Mouse (Mus musculus): Measurements from ENCODE around the gene Lyz2. TPM values are rescaled to one million over a fixed set of nuclear protein-coding genes. Genes with fewer than 3 reads are reported as not detected.
"Not testable (repeated sequence)": the region's sequence is repeated elsewhere in the genome, so short reads cannot be mapped to it uniquely, and the experiment has no call there.

Lyz2 gene
- polyA plus RNA-seq, 1 experiment from 2014 or later = 86.6 TPM

DNA sequence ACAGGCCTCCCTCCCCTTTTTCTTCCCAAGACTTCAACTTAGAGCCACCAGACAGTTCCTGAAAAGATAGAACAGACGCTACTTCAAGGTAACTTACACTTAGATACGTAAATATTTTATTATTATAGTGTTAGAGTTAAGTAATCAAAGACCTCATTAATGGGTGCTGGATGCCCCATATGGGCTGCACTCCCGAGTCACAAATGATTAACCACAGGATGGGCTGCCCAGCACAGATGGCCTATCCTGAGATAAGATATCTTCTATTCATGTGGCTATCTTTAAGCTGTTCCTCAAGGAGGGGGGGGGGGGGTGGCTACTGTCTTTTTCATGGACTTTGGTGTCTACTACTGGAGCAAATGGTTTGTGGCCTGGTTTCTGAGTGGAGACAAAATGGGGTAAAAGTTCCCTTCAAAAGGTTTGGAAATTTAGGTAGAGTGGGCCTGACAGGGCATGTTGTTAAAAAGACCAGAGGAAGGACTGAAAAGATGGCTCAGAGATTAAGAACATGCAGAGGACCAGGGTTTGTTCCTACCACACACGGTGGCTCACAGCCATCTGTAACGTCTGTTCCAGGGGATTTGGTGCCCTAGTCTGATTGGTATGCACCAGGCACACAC lies 17.9 kb upstream of the Lyz2 start:
- WGBS = 69% methylated on average over 5 of the region's 5 CpGs
- no peak overlapping the region for H3K4me3 ChIP-seq (ENCODE audit: low read length)
- H3K4me1 ChIP-seq (ENCODE audit: control insufficient read depth, insufficient read depth, low read length) = no peaks in the 10 kb centered on the region
- no peak for ATAC-seq (replicated peaks; ENCODE audit: extremely low read depth, insufficient read depth, low FRiP score)
- H3K4me2 ChIP-seq (ENCODE audit: low read depth, low read length) = no peak overlapping the region
- H3K9me3 ChIP-seq (replicated peaks; ENCODE audit: control insufficient read depth, low read length) = no peaks in the 10 kb centered on the region
- H3K9ac ChIP-seq (ENCODE audit: low read length) = no peak overlapping the region
- no peak overlapping the region for H3K27ac ChIP-seq (ENCODE audit: low read length)
- H3K27me3 ChIP-seq (ENCODE audit: control insufficient read depth, insufficient read depth, low read length) = no peaks in the 10 kb centered on the region
- no peaks in the 10 kb centered on the region for H3K36me3 ChIP-seq (ENCODE audit: control insufficient read depth, insufficient read depth)

DNA sequence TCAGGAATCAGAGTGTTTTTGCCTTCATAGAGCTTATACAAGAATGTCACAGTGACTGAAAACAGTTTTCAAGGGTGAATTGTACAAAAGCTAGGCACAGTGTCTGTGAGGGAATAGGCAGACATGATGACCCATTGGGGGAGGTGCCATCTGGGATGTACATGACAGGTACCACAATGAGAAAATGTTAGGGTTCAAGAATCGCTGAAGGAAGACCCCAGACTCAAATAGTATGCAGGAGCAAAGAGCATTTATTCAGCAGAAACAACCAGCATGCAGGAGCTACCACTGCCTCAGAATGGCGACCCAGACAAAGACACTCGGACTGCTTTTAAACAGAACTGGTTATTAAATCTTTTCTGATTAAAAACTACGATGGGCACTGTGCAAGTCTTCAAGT lies 17.0 kb upstream of the Lyz2 start:
- no peak overlapping the region for H3K9ac ChIP-seq (ENCODE audit: low read length)
- no peaks in the 10 kb centered on the region for H3K27me3 ChIP-seq (ENCODE audit: control insufficient read depth, insufficient read depth, low read length)
- 85% methylated on average over 4 of the region's 4 CpGs for WGBS
- no peak overlapping the region for H3K27ac ChIP-seq (ENCODE audit: low read length)
- H3K9me3 ChIP-seq (replicated peaks; ENCODE audit: control insufficient read depth, low read length) = no peaks in the 10 kb centered on the region
- no peaks in the 10 kb centered on the region for H3K4me1 ChIP-seq (ENCODE audit: control insufficient read depth, insufficient read depth, low read length)
- H3K36me3 ChIP-seq (ENCODE audit: control insufficient read depth, insufficient read depth) = no peaks in the 10 kb centered on the region
- no peak overlapping the region for H3K4me3 ChIP-seq (ENCODE audit: low read length)
- no peak overlapping the region for H3K4me2 ChIP-seq (ENCODE audit: low read depth, low read length)
- ATAC-seq (replicated peaks; ENCODE audit: extremely low read depth, insufficient read depth, low FRiP score) = no peak

DNA sequence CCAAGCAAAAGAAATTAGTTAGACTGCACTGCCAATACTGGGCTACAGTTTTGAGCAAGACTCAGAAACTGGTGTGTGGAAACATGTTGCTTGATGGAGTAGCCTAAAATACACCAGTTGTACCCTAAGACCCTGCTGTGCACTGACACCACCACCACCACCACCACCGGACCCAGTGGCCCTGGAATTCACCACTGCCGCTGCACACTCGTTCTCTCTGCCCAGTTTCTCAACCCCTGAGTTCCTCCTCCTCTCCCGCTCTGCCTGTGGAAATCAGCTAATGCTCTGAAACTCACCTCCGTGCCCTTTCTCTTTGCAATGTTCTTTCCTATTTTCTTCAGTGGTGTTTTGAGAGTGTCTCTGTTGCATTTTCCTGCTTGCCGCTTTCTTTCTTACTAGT lies 16.2 kb upstream of the Lyz2 start:
- no peaks in the 10 kb centered on the region for H3K9me3 ChIP-seq (replicated peaks; ENCODE audit: control insufficient read depth, low read length)
- H3K4me3 ChIP-seq (ENCODE audit: low read length) = no peak overlapping the region
- no peak overlapping the region for H3K4me2 ChIP-seq (ENCODE audit: low read depth, low read length)
- 84% methylated on average over 6 of the region's 6 CpGs for WGBS
- no peak overlapping the region for H3K9ac ChIP-seq (ENCODE audit: low read length)
- no peaks in the 10 kb centered on the region for H3K36me3 ChIP-seq (ENCODE audit: control insufficient read depth, insufficient read depth)
- no peak for ATAC-seq (replicated peaks; ENCODE audit: extremely low read depth, insufficient read depth, low FRiP score)
- no peaks in the 10 kb centered on the region for H3K4me1 ChIP-seq (ENCODE audit: control insufficient read depth, insufficient read depth, low read length)
- no peak overlapping the region for H3K27ac ChIP-seq (ENCODE audit: low read length)
- no peaks in the 10 kb centered on the region for H3K27me3 ChIP-seq (ENCODE audit: control insufficient read depth, insufficient read depth, low read length)

DNA sequence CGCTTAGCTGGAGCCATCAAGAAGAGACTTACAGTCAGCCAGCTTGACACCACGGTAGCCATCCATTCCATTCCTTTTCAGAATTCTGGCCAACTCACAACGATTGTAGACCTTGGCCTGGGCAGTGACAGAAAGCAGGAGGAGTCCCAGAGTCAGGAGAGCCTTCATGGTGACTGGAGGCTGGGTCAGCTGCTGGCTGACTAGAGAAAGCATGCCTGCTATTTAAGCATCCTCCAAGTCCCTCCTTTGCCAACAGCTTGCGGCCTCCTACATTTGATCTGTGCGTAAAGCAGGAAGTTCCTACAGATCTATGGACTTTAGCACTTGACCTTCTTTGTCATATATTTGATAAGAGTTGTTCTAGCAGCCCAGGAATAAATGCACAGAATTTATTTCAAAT lies 10.6 kb upstream of the Lyz2 start, which contains the start of gene Lyz1:
Gene Lyz1 (minus strand): TSS at position 198 of the 400 bp plus-strand sequence.
- H3K36me3 ChIP-seq (ENCODE audit: control insufficient read depth, insufficient read depth) = no peaks in the 10 kb centered on the region
- H3K27ac ChIP-seq (ENCODE audit: low read length) = no peak within 1 kb of the TSS
- no peaks in the 10 kb centered on the region for H3K9me3 ChIP-seq (replicated peaks; ENCODE audit: control insufficient read depth, low read length)
- no peak within 1 kb of the TSS for H3K4me2 ChIP-seq (ENCODE audit: low read depth, low read length)
- H3K4me1 ChIP-seq (ENCODE audit: control insufficient read depth, insufficient read depth, low read length) = no peaks in the 10 kb centered on the region; the same call in 1 of the 2 replicates
- WGBS = 57% methylated on average over 5 of the region's 5 CpGs
- H3K4me3 ChIP-seq (ENCODE audit: low read length) = no peak within 1 kb of the TSS
- no peak for ATAC-seq (replicated peaks; ENCODE audit: extremely low read depth, insufficient read depth, low FRiP score)
- H3K9ac ChIP-seq (ENCODE audit: low read length) = no peak within 1 kb of the TSS
- H3K27me3 ChIP-seq (ENCODE audit: control insufficient read depth, insufficient read depth, low read length) = no peaks in the 10 kb centered on the region

DNA sequence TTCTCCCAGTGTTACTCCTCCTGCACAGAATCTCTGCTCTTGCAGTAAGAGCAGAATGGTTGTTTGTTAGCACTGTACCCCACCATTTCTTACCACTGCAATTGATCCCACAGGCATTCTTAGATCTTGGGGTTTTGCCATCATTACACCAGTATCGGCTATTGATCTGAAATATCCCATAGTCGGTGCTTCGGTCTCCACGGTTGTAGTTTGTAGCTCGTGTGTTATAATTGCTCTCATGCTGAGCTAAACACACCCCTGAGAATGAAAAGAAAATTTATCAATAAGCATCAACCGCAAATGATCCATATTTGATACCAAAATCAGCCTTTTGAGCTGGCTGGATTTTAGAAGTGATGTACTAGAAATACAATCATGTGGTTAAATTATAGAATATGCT lies 8.8 kb upstream of the Lyz2 start:
- H3K9me3 ChIP-seq (replicated peaks; ENCODE audit: control insufficient read depth, low read length); H3K27me3 ChIP-seq (ENCODE audit: control insufficient read depth, insufficient read depth, low read length); ATAC-seq (replicated peaks; ENCODE audit: extremely low read depth, insufficient read depth, low FRiP score); H3K4me3 ChIP-seq (ENCODE audit: low read length); H3K36me3 ChIP-seq (ENCODE audit: control insufficient read depth, insufficient read depth); H3K27ac ChIP-seq (ENCODE audit: low read length); H3K9ac ChIP-seq (ENCODE audit: low read length); H3K4me2 ChIP-seq (ENCODE audit: low read depth, low read length); H3K4me1 ChIP-seq (ENCODE audit: control insufficient read depth, insufficient read depth, low read length): not testable (repeated sequence)
- WGBS = 92% methylated on average over 6 of the region's 6 CpGs

DNA sequence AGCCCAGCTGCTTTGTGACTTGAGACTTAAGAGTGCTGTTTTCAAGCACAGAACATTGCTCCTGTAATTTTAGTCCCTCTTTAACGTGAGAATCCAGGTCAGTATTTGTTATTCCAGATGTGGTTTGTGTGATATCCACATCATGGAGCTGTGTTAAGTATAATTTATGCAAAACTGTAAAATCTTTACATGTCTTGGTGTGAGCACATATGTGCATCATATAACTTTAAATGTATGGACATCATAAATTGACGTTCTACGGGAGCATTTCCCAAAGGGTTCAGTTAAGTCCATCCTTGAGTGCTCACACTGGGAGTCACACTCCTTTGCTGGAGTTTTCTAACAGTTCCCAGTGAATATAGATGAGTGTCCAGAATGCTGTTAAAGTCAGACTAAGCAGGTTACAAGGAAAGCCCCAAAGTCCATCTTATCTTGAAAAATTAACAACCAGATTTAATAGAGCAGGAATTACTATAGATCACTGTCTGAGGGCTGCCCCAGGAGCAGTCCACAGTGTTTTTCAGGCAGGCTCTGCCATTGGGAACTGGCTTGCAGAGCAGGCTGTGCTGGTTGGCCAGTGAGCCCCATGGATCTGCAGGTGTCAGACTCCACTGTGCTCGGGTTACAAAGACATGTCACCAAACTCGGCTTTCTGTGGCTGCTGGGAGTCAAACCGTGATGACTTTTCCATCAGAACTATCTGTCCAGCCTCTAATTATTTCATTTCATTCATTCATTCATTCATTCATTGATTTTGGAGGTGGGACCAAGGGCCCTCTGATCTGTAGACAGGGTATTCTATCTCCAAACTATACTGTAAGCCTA lies 8.1 kb upstream of the Lyz2 start:
- 50% methylated on average over 6 of the region's 6 CpGs for WGBS
- H3K9me3 ChIP-seq (replicated peaks; ENCODE audit: control insufficient read depth, low read length) = no peaks in the 10 kb centered on the region
- H3K4me1 ChIP-seq (ENCODE audit: control insufficient read depth, insufficient read depth, low read length) = no peaks in the 10 kb centered on the region; the same call in 1 of the 2 replicates
- H3K4me3 ChIP-seq (ENCODE audit: low read length) = no peak overlapping the region
- 0 out of 2 replicates have a peak, but pooled peaks cover 2% of the 10 kb centered on the region for H3K27me3 ChIP-seq (ENCODE audit: control insufficient read depth, insufficient read depth, low read length)
- H3K4me2 ChIP-seq (ENCODE audit: low read depth, low read length) = no peak overlapping the region
- H3K9ac ChIP-seq (ENCODE audit: low read length) = no peak overlapping the region
- H3K36me3 ChIP-seq (ENCODE audit: control insufficient read depth, insufficient read depth) = no peaks in the 10 kb centered on the region
- no peak overlapping the region for H3K27ac ChIP-seq (ENCODE audit: low read length)
- no peak for ATAC-seq (replicated peaks; ENCODE audit: extremely low read depth, insufficient read depth, low FRiP score)

DNA sequence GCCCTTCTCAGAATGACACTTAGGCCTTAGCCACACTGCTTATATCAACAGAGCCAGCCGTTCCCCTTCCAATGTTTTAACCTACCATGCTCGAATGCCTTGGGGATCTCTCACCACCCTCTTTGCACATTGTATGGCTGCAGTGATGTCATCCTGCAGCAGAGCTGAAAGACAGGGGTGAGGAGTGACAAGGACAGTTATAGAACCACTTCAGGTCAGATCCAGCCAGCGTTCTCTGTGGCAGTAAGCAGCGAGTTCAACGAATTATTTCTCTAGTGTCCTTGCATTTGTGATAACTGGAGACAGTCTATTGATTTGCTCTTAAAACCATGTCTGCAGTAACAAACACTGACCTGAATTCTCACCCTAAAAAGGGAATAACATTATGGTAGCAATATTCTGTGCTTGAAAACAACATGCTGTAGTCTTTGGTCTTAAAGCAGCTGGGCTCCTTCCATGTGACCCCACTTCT lies 6.9 kb upstream of the Lyz2 start:
- H3K4me3 ChIP-seq (ENCODE audit: low read length); H3K4me1 ChIP-seq (ENCODE audit: control insufficient read depth, insufficient read depth, low read length); H3K36me3 ChIP-seq (ENCODE audit: control insufficient read depth, insufficient read depth); H3K9me3 ChIP-seq (replicated peaks; ENCODE audit: control insufficient read depth, low read length); H3K27me3 ChIP-seq (ENCODE audit: control insufficient read depth, insufficient read depth, low read length); H3K27ac ChIP-seq (ENCODE audit: low read length); H3K4me2 ChIP-seq (ENCODE audit: low read depth, low read length); H3K9ac ChIP-seq (ENCODE audit: low read length): not testable (repeated sequence)
- 38% methylated on average over 5 of the region's 5 CpGs for WGBS
- peak; percentile 70 for ATAC-seq (replicated peaks; ENCODE audit: extremely low read depth, insufficient read depth, low FRiP score)

DNA sequence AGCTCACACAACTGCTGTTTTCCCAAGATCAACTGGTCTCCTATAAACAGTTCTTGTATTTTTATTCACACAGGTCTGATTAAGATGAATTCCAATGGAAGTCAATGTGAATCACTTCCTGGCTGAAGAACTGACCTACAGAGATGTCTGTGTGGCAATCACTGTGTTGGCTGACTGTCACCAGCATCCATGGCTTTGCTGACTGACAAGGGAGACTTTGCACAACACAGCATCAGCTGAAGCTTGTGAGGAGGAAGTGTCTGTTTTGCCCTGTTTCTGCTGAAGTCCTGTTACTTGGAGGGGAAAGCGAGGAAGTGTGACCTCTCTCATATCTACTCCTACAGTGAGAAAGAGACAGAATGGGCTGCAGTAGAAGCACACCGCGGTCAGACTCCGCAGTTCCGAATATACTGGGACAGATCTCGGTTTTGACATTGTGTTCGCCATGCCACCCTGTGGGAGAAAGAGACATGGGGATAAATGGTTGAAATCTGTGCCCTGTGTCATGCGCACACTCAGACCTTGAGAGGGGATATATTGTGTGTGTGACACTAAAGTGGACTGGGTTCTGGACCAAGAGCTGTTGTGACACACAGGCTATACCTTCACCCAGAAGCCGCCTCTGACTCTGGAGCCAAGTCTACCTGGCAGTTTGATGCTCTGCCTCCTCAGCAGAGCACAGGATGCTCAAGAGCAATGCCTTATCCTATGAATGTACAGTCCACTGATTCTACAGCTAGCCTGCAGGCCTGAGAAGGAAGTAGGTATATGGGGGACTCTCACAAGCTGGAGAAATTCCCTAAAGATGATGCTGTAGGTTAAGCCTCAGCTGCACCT lies 6.3 kb upstream of the Lyz2 start:
- Histone ChIP-seq H3K4me3 (ENCODE audit: low read length) (no peak overlapping the region), H3K9ac (ENCODE audit: low read length) (no peak overlapping the region), H3K9me3 (replicated peaks; ENCODE audit: control insufficient read depth, low read length) (no peaks in the 10 kb centered on the region), H3K27ac (ENCODE audit: low read length) (0 out of 2 replicates have a peak overlapping the region, but pooled peaks have one; percentile 10), H3K27me3 (ENCODE audit: control insufficient read depth, insufficient read depth, low read length) (0 out of 2 replicates have a peak, but pooled peaks cover 2% of the 10 kb centered on the region), H3K36me3 (ENCODE audit: control insufficient read depth, insufficient read depth) (no peaks in the 10 kb centered on the region), H3K4me1 (ENCODE audit: control insufficient read depth, insufficient read depth, low read length) (peaks cover 6% of the 10 kb centered on the region), H3K4me2 (ENCODE audit: low read depth, low read length) (no peak overlapping the region)
- WGBS = 88% methylated on average over 9 of the region's 9 CpGs
- ATAC-seq (replicated peaks; ENCODE audit: extremely low read depth, insufficient read depth, low FRiP score) = no peak
